Mouse (Mus musculus) erythroblast, adult 5-6 weeks (primary cell): Measurements from ENCODE around the gene Scube1. TPM values are rescaled to one million over a fixed set of nuclear protein-coding genes. Genes with fewer than 3 reads are reported as not detected.

Source experiments
- ATAC-seq: replicated peaks from 2 replicates; pipeline ENCODE4 v1.8.0; 2016; ENCODE audit warnings: moderate number of reproducible peaks, mild to moderate bottlenecking, moderate TSS enrichment, inconsistent platforms; ENCODE audit not compliant: poor library complexity, low FRiP score, severe bottlenecking
- total RNA-seq, 2 experiments: library from RNA; stranded (forward) in 1 of 2; stranded (reverse) in 1 of 2; fragments of 150-400 nt in 1 of 2; fragments of 200-764, 138-1000 nt in 1 of 2; gene quantifications; 2 replicates each; pipeline versions ENCODE4 v1.2.3 to v1.2.4; 2015 to 2017; ENCODE audit warnings: low replicate concordance in 2 of 2

Gene Scube1
- total RNA-seq (2015; ENCODE audit: low replicate concordance), result not detected in 2 replicates
- total RNA-seq (2017; ENCODE audit: low replicate concordance), result not detected in 2 replicates

- no peak for ATAC-seq
Observed at GRCm38 (mm10) chr15:83724886-83725269, at the start of gene Scube1. Gene Scube1, minus strand, starts transcription at chr15:83725021.

DNA sequence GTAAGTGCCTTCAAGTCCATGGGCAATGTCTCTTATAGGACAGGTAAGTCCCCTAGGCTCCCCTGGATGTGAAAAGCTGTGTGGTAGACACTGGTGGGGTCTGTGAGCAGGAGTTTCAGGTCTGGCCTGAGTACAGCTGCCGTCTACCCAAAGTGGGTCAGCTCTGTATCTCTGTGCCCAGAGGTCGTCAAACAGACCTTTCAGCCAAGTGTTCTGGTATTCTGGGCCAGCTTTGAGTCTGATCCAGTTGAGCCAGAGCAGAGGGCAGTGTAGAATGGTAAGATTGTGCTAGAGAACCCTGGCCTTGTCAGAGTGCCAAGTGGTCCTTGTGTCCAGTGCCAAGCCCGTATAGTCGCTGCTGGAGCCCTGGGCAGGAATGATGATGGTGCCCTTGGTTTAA is 48.1 kb upstream of the Scube1 start:
- ATAC-seq, result no peak

- ATAC-seq, result no peak
Observed at GRCm38 (mm10) chr15:83772460-83772859, 47.6 kb upstream of the Scube1 start.

DNA sequence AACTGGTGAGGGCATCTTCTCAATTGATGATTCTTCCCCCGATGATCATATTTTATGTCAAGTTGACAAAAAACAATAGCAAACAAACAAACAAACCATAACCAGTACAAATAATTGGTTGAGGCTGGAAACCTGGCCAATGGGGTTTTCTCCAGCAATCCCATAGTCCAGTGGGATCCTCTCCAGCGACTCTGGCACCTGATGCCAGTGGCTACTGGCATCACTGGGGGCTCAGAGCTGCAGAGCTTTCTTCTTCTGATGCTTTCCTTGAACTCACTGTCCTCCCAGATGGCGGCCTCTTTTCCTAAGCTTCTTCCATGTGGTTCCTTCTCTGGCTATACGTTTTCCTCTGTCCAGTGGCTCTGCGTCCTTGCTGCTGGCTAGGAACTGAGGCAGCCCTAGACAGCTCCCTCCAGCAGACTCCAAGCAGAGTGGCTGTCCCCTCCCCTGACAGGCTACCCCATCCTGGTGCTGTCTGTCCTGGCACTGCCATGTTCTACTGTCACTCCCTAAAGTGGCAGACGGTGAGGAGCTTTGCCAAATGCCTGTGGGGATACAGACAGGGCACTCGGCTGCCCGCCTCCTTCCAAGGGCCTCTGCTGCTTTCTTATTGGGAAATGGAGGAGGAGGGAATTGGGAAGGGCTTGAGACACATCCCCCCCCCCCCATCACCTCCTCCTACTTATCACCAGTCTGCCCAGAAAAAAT is 46.7 kb upstream of the Scube1 start:
- ATAC-seq, result no peak

GRCm38 (mm10) chr15:83765388-83766029 is 40.7 kb upstream of the Scube1 start:
- ATAC-seq, result no peak

DNA sequence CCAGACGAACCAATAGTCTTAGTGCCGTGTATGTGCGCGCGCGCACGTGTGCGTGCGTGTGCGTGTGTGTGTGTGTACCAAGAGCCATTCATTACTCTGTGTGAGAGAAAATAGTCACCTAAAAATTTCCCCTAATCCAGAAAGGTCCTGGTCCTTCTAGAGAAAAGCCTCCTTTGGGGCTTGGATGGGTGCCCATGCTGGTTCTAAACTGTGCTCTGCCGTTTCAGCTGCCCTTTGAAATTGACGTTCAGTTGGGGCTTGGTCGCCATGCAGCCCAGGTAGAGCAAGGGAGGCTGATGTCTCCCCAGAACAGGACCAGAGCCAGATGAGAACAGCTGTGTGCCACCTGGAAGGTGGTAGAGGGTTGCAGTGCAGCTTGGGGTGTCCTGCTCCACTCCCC is 36.7 kb upstream of the Scube1 start:
- ATAC-seq, result no peak

GRCm38 (mm10) chr15:83760683-83761082 is 35.9 kb upstream of the Scube1 start:
- ATAC-seq, result no peak

- ATAC-seq, result no peak
Observed at GRCm38 (mm10) chr15:83758958-83759357, 34.1 kb upstream of the Scube1 start.

GRCm38 (mm10) chr15:83756742-83757141 is 31.9 kb upstream of the Scube1 start:
- ATAC-seq, result no peak

DNA sequence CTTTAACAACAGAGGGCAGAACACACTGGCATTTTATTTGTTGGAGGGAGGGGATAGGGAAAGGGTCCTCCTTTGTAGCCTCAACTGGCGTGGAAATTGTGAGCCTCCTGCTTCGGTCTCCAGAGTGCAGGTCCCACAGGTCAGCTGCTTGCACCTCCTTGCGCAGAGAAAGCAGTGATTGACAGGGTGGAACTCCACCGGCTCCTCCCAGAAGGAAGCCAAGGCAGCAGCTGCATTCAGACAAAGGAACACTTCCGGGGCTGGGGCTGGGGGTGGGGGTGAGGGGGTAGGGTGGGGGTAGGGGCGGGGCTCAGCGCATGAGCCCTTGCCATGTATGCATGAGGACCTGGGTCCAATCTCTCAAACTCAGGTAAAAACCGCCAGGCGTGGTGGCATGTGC is 24.6 kb upstream of the Scube1 start:
- no peak for ATAC-seq

DNA sequence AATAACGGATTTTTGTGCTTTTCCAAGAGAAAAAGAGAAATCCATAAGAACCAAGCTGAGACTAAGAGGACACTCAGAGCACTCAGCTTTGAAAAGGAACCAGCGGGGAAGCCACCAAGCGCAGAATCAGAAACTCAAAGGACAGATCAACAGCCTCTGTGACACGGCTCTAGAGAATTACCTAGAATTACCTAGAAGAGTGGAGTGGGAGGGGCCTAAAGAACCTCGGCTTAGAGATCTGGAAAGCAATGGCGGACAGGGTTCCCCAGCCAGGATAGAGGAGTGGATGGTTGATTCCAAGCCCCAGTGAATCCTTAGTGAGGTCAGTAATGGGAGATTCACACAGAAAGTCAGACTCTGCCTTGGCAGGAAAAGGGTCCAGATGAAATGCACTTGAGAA is 24.2 kb upstream of the Scube1 start:
- no peak for ATAC-seq

GRCm38 (mm10) chr15:83746311-83746710 is 21.5 kb upstream of the Scube1 start:
- ATAC-seq, result no peak

- no peak for ATAC-seq
Observed at GRCm38 (mm10) chr15:83742018-83742417, 17.2 kb upstream of the Scube1 start.

DNA sequence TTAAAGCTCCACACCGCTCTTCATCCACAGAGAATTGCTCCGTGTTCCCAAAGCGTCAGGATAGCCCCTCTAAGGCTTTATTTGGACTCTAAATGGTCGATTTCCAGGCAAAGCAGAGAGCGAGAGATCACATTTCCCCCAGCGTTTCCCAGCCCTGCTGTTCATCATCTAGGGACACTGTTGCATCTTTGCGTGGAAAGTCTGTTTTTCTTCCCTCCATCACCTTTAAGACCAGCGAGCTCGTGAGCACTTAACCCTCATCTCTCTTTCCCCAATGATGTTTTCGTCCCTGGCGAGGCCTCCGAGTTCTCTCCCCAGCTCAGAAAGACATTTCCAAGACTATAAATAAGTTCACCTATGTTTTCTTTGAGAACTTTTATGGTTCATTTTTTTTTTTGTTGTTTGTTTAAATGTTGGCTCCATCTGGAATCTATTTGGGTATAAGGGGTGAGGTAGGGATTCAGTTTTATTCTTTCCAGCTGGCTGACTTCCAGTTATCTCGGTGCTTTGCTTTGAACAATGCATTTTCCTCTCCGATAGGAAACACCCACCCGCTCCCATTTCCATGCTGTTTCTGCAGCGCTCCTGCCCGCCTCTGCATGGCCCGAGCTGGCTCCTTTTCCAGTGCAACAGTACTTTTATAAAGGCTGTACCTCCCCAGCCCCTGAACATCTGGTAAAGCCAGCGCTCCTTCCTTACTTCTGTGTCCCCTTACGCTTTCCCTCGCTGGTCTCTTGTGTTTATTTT is 16.0 kb upstream of the Scube1 start:
- no peak for ATAC-seq

GRCm38 (mm10) chr15:83727626-83728025 is 2.8 kb upstream of the Scube1 start:
- 0 out of 2 replicates have a peak, but pooled peaks have one; percentile 29 for ATAC-seq

GRCm38 (mm10) chr15:83726741-83727140 is 1.9 kb upstream of the Scube1 start:
- no peak for ATAC-seq

GRCm38 (mm10) chr15:83725556-83726200 is 857 bp upstream of the Scube1 start:
- ATAC-seq, result no peak

DNA sequence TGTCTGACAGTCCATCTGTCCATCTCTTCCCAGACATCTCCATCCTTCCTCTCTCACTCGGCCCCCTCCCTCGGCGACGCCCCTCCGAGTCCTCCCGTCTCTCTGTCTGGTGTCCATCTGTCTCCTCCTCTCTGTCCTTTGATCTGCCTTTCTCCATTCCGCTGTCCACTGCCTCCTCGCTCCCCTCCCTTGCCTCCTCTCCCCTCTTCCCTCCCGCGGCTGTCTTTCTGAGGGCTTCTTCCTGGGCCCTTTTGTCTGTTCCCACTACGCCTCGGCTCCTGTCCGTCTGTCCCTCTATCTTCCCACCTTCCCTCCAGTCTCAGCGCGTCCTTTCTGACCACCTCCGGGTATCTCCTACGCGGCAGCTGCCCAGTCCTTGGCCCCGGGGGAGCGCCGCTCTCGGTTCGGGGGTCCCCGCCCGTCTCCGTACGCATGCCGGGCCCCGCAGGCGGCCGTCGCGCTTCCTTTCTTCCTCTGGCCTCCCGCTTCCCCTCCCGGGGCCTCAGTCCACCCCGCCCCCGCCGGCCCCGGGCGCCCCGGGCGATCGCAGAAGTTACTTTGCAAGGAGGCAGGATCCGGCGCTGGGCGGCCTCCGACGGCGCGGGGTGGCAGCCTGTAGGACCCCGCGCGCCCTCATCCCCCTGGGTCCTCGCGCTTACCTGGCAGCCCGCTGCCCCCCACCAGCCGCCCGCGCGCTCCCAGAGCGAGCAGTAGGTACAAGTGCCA is 498 bp downstream of the Scube1 start:
- no peak for ATAC-seq

- ATAC-seq, result no peak
Observed at GRCm38 (mm10) chr15:83715582-83716228, 9.1 kb downstream of the Scube1 start.
